Mouse (Mus musculus) neural tube, embryonic 13.5 days (tissue): ENCODE measurements around the gene Dscaml1. TPM values are rescaled to one million over a fixed set of nuclear protein-coding genes. Genes with fewer than 3 reads are reported as not detected.

Experiments
- ATAC-seq: fragments of 200-750 bp; cut with Nextera tagmentation; 2 replicates; pipeline ENCODE4 v1.8.0; 2017; ENCODE audit warnings: low read depth, mild to moderate bottlenecking, moderate TSS enrichment, moderate library complexity
- H3K27ac ChIP-seq: fragments of 300-500 bp; sonication (generic); replicated peaks from 2 replicates; pipeline ENCODE4 v1.5.1; 2015; ENCODE audit warnings: moderate library complexity, mild to moderate bottlenecking, inconsistent platforms
- H3K27me3 ChIP-seq: fragments of 300-500 bp; sonication (generic); 2 replicates; pipeline ENCODE4 v1.6.1; 2015; ENCODE audit warnings: mild to moderate bottlenecking, inconsistent platforms
- H3K36me3 ChIP-seq: fragments of 300-500 bp; sonication (generic); 2 replicates; pipeline ENCODE4 v1.6.1; 2015; ENCODE audit warnings: mild to moderate bottlenecking, inconsistent platforms
- H3K4me1 ChIP-seq: fragments of 300-500 bp; sonication (generic); replicated peaks from 2 replicates; pipeline ENCODE4 v1.6.1; 2015; ENCODE audit warnings: inconsistent platforms
- H3K4me2 ChIP-seq: fragments of 300-500 bp; sonication (generic); 2 replicates; pipeline ENCODE4 v1.6.1; 2015; ENCODE audit warnings: inconsistent platforms, mild to moderate bottlenecking, moderate library complexity
- H3K4me3 ChIP-seq: fragments of 300-500 bp; sonication (generic); 2 replicates; pipeline ENCODE4 v1.5.1; 2015; ENCODE audit warnings: mild to moderate bottlenecking, inconsistent platforms
- H3K9ac ChIP-seq: fragments of 300-500 bp; sonication (generic); 2 replicates; pipeline ENCODE4 v1.6.1; 2015; ENCODE audit warnings: moderate library complexity, mild to moderate bottlenecking, inconsistent platforms
- H3K9me3 ChIP-seq: fragments of 300-500 bp; sonication (generic); 2 replicates; pipeline ENCODE4 v1.6.1; 2016; ENCODE audit warnings: inconsistent platforms
- WGBS: fragments of 180-500 bp; shearing (Covaris S2); methylation state at CpG from one replicate; pipeline ENCODE4 v1.1.7; 2015; 5-methylcytosine and 5-hydroxymethylcytosine counted together
- polyA plus RNA-seq: library from polyadenylated mRNA; unstranded; fragments of >200 nt; fragmentation: Nextera tagmentation; extraction: Ambion mirVana; gene quantifications from 2 replicates; pipeline ENCODE4 v1.2.1, GENCODE M21; 2015

Gene Dscaml1
- polyA plus RNA-seq, 1 experiment from 2014 or later, result 12.5 TPM

DNA sequence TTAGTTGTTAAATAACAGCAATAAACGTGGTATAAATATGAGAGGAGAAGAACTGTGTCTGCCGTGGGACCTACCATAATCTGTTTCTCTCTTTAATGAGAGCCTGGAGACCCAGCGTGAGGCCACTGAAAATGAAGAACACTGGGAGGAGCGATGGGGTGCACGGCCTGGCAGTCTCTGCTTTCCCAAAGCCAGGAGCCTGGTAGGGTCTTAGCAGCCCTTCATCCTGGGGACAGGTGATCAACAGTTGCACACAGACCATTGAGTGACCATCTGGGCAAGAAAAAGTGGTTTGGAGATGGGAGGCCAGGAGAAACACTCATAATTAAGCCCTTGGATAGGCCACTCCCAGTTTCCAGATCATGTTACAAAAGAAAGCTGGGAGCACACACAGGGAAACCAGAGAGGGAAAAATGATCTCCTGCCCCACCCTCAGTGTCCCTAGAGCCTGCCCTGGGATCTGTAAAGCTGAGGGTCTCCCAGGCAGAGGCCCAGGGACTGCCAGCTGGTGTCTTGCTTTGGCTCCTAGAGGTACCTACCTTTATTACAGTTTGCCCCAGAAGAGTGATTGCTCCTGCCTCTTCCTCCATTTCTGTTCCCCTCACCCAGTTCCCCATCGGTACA is 39.1 kb downstream of the Dscaml1 start:
- no peaks in the 10 kb centered on the region for H3K27me3 ChIP-seq
- no peak for ATAC-seq
- WGBS, result 44% methylated on average over 6 of the region's 6 CpGs
- no peaks in the 10 kb centered on the region for H3K9me3 ChIP-seq
- no peak overlapping the region for H3K4me2 ChIP-seq
- H3K4me3 ChIP-seq, result no peak overlapping the region
- H3K9ac ChIP-seq, result no peak overlapping the region
- no peaks in the 10 kb centered on the region for H3K36me3 ChIP-seq
- H3K4me1 ChIP-seq, result peaks cover 18% of the 10 kb centered on the region
- H3K27ac ChIP-seq, result no peak overlapping the region

GRCm38 (mm10) chr9:45468235-45468634 is 41.8 kb downstream of the Dscaml1 start:
- H3K9me3 ChIP-seq, result no peaks in the 10 kb centered on the region
- no peaks in the 10 kb centered on the region for H3K27me3 ChIP-seq
- H3K36me3 ChIP-seq, result no peaks in the 10 kb centered on the region
- H3K27ac ChIP-seq, result no peak overlapping the region
- peaks cover 35% of the 10 kb centered on the region for H3K4me1 ChIP-seq
- no peak overlapping the region for H3K4me2 ChIP-seq
- 77% methylated on average over 10 of the region's 10 CpGs for WGBS
- no peak overlapping the region for H3K9ac ChIP-seq
- H3K4me3 ChIP-seq, result no peak overlapping the region
- no peak for ATAC-seq

GRCm38 (mm10) chr9:45470746-45471471 is 44.5 kb downstream of the Dscaml1 start:
- Histone ChIP-seq H3K27ac (peak overlapping the region; percentile 54), H3K9me3 (no peaks in the 10 kb centered on the region), H3K4me2 (no peak overlapping the region), H3K4me1 (peaks cover 28% of the 10 kb centered on the region), H3K4me3 (no peak overlapping the region), H3K27me3 (no peaks in the 10 kb centered on the region), H3K36me3 (no peaks in the 10 kb centered on the region), H3K9ac (no peak overlapping the region)
- no peak for ATAC-seq
- 80% methylated on average over 10 of the region's 10 CpGs for WGBS

- Histone ChIP-seq H3K4me2 (no peak overlapping the region), H3K4me1 (peaks cover 28% of the 10 kb centered on the region), H3K9ac (no peak overlapping the region), H3K27me3 (no peaks in the 10 kb centered on the region), H3K36me3 (no peaks in the 10 kb centered on the region), H3K9me3 (no peaks in the 10 kb centered on the region), H3K27ac (peak overlapping the region; percentile 33; the same call in 1 of the 2 replicates), H3K4me3 (no peak overlapping the region)
- WGBS, result 22% methylated on average over 9 of the region's 9 CpGs
- ATAC-seq, result peak; percentile 40; the same call in 1 of the 2 replicates
These were observed 45.3 kb downstream of the Dscaml1 start for GRCm38 (mm10) chr9:45471691-45472090.

DNA sequence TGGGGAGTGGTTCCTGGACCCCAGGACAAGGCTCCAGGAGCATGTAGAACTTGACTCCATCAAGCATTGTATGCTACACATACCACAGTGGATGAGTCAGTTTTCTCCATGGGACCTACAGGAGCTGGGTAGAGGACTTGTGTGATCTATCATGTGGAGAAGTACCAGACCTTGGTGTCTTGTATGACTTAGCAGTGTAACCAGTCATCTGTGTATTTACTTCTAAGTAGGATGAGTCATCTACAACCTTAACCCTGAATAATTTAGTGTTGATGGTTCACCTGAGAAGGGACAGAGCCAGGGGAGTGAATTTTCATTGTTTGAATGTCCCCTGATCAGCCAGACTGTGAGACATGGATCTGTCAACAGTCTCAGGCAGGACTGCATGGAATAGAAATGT is 48.4 kb downstream of the Dscaml1 start:
- Histone ChIP-seq H3K4me1 (peaks cover 23% of the 10 kb centered on the region), H3K27ac (no peak overlapping the region), H3K27me3 (no peaks in the 10 kb centered on the region), H3K9ac (no peak overlapping the region), H3K36me3 (no peaks in the 10 kb centered on the region), H3K4me2 (no peak overlapping the region), H3K4me3 (no peak overlapping the region), H3K9me3 (no peaks in the 10 kb centered on the region)
- ATAC-seq, result no peak

- H3K27me3 ChIP-seq, result no peaks in the 10 kb centered on the region
- H3K9ac ChIP-seq, result no peak overlapping the region
- H3K9me3 ChIP-seq, result no peaks in the 10 kb centered on the region
- no peaks in the 10 kb centered on the region for H3K4me1 ChIP-seq
- no peaks in the 10 kb centered on the region for H3K36me3 ChIP-seq
- no peak overlapping the region for H3K4me3 ChIP-seq
- 88% methylated on average over 9 of the region's 9 CpGs for WGBS
- H3K27ac ChIP-seq, result no peak overlapping the region
- no peak for ATAC-seq
- H3K4me2 ChIP-seq, result no peak overlapping the region
These were observed 54.5 kb downstream of the Dscaml1 start for GRCm38 (mm10) chr9:45480936-45481335.

DNA sequence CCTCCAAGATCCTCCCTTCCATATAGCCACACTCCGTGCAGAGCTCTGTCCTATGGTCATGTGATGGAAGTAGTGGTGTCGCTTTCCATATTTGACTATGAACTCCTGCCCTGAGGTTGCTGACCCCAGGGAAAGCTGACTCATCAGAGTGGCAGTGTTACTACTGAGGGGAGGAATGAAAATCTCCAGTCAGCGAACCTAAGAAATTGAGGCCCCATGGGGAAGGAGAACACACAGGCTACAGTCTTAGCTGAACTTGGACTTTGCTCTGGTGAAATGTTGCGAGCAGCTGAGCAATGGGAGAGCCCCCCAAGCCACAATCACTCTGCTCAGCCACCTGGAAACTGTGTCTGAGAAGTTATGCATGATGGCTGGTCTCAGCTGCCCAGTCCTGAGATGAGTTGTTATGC is 60.2 kb downstream of the Dscaml1 start:
- ATAC-seq, result no peak
- Histone ChIP-seq H3K9me3 (no peaks in the 10 kb centered on the region), H3K4me3 (no peak overlapping the region), H3K27ac (no peak overlapping the region), H3K27me3 (no peaks in the 10 kb centered on the region), H3K9ac (no peak overlapping the region), H3K4me1 (no peaks in the 10 kb centered on the region), H3K4me2 (no peak overlapping the region), H3K36me3 (no peaks in the 10 kb centered on the region)
- WGBS, result 76% methylated on average over 4 of the region's 4 CpGs

- Histone ChIP-seq H3K27ac (no peak overlapping the region), H3K4me2 (no peak overlapping the region), H3K36me3 (no peaks in the 10 kb centered on the region), H3K4me1 (no peaks in the 10 kb centered on the region), H3K4me3 (no peak overlapping the region), H3K9ac (no peak overlapping the region), H3K9me3 (no peaks in the 10 kb centered on the region), H3K27me3 (no peaks in the 10 kb centered on the region)
- 0 out of 2 replicates have a peak, but pooled peaks have one; percentile 23 for ATAC-seq
- WGBS, result 74% methylated on average over 12 of the region's 12 CpGs
These were observed 60.9 kb downstream of the Dscaml1 start for GRCm38 (mm10) chr9:45487179-45487801.

DNA sequence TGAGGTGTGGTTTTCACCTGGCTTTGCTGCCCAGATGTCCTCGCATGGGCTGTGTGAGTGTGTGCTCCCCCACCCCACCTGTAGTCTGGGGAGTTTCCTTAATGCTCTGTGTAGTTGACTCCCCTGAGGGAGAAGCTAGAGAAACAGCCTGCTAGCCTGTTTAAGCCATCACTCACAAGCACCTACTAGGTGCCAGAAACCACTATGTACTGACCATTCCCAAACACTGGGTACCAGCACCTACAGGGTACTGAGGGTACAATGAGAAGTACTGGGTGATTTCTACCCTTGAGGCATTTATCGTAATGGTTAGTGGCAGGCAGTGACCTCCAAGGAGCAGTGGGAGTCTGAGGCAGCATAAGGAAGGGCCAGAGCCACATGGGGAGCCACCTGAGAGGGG is 64.5 kb downstream of the Dscaml1 start:
- Histone ChIP-seq H3K9ac (no peak overlapping the region), H3K4me3 (no peak overlapping the region), H3K36me3 (no peaks in the 10 kb centered on the region), H3K27ac (no peak overlapping the region), H3K4me1 (no peaks in the 10 kb centered on the region), H3K27me3 (no peaks in the 10 kb centered on the region), H3K9me3 (no peaks in the 10 kb centered on the region), H3K4me2 (no peak overlapping the region)
- WGBS, result 92% methylated on average over 2 of the region's 2 CpGs
- ATAC-seq, result no peak

DNA sequence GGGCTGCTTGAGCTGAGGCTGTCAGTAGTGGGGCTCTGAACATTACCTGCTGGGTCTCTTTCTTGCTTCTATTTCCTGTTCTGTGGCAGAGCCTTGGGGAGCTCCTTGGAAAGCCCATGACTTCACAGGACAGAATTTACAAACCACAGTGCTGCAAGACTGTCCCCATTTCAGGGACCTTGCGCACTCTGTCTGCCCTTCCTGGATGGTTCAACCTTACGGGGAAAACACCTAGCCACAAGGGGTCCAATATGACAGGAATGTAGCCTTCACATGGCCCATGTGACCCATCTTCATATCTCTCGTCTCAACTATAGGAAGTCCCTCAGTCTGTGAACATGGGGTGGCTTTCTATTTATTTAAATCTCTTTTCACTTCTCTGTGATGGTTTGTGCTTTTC is 68.5 kb downstream of the Dscaml1 start:
- WGBS, result 88% methylated on average over 3 of the region's 3 CpGs
- Histone ChIP-seq H3K9ac (no peak overlapping the region), H3K36me3 (no peaks in the 10 kb centered on the region), H3K4me1 (peaks cover 14% of the 10 kb centered on the region), H3K27ac (no peak overlapping the region), H3K27me3 (no peaks in the 10 kb centered on the region), H3K4me3 (no peak overlapping the region), H3K9me3 (no peaks in the 10 kb centered on the region), H3K4me2 (no peak overlapping the region)
- no peak for ATAC-seq

DNA sequence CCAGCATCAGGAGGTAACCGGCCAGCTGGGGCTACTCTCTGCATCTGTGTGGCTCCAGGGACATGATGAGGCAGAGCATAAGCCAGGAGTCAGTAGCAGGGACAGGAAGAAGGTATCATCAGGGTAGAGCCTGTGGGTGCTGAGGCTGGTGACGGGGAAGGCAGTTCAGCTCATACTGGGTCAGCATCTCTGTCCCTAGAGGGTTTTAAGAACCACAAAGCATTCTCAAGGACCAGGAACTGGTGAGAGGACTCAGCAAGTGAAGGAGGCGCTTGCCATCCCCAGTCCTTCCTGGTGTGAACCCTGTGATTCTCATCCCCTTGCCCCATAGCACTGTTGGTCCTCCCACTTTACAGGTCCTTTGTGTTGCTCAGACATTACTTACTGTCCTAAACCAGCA is 69.9 kb downstream of the Dscaml1 start:
- H3K9me3 ChIP-seq, result no peaks in the 10 kb centered on the region
- no peak overlapping the region for H3K4me2 ChIP-seq
- 92% methylated on average over 3 of the region's 3 CpGs for WGBS
- no peak overlapping the region for H3K9ac ChIP-seq
- ATAC-seq, result no peak
- no peaks in the 10 kb centered on the region for H3K36me3 ChIP-seq
- H3K27ac ChIP-seq, result no peak overlapping the region
- H3K4me1 ChIP-seq, result peaks cover 25% of the 10 kb centered on the region
- H3K4me3 ChIP-seq, result no peak overlapping the region
- H3K27me3 ChIP-seq, result no peaks in the 10 kb centered on the region

- no peak for ATAC-seq
- WGBS, result 76% methylated on average over 1 of the region's 1 CpGs
- no peaks in the 10 kb centered on the region for H3K27me3 ChIP-seq
- no peak overlapping the region for H3K9ac ChIP-seq
- H3K27ac ChIP-seq, result no peak overlapping the region
- H3K4me1 ChIP-seq, result peaks cover 30% of the 10 kb centered on the region
- no peaks in the 10 kb centered on the region for H3K9me3 ChIP-seq
- H3K4me3 ChIP-seq, result no peak overlapping the region
- no peaks in the 10 kb centered on the region for H3K36me3 ChIP-seq
- no peak overlapping the region for H3K4me2 ChIP-seq
These were observed 70.5 kb downstream of the Dscaml1 start for GRCm38 (mm10) chr9:45496944-45497343.
